Mouse (Mus musculus): ENCODE data around the gene Epn3. TPM values are rescaled to one million over a fixed set of nuclear protein-coding genes. Genes with fewer than 3 reads are reported as not detected.

The Epn3 gene
- polyA plus RNA-seq, 1 experiment from 2014 or later = 0.46 TPM

DNA sequence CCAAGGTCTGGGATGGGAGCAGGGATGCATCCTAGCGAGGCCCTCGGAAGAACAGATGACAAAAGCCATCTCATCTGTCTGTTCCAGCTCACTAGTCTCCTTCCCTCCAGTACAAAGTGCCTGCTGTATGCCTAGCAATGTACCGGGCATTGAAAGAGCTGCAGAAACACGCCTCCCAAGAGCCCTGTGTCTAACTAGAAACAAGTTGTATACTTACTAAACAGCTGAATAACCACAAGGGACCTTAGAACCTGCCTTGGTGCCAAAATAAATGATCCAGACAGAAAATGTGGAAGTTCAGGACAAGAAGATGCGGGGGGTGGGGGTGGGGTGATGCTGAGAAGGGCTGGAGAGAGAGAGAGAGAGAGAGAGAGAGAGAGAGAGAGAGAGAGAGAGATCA is 54.9 kb downstream of the Epn3 start:
- no peak for ATAC-seq
- WGBS = 44% methylated on average over 5 of the region's 5 CpGs
- Histone ChIP-seq H3K9me3 (no peaks in the 10 kb centered on the region), H3K4me1 (replicated peaks) (peaks cover 85% of the 10 kb centered on the region), H3K36me3 (peaks cover 21% of the 10 kb centered on the region), H3K27ac (0 out of 2 replicates have a peak overlapping the region, but pooled peaks have one; percentile 35), H3K4me3 (replicated peaks) (no peak overlapping the region), H3K27me3 (no peaks in the 10 kb centered on the region), H3K4me2 (replicated peaks) (no peak overlapping the region), H3K9ac (replicated peaks) (0 out of 2 replicates have a peak overlapping the region, but pooled peaks have one; percentile 41)

DNA sequence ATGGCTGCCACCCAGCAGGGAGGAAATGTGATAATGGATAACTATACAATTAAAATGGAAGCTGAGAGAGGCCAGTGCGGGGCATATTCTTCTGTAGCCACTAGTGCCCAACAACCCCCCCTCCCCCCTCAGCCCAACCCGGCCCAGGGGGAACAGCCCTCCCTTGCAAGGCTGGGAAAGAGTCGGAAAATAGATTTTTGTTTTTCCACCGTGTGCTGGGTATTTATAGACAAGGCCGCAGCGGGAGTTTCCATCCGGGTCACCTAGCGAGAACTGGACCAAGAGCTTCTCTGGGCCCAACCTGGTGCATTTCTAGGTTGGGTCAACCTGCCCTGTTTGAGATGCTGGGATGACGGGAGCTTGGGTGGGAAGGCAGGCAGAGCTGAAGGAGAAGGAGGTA is 58.0 kb downstream of the Epn3 start:
- ATAC-seq = no peak
- no peaks in the 10 kb centered on the region for H3K9me3 ChIP-seq
- H3K4me2 ChIP-seq (replicated peaks) = no peak overlapping the region
- 53% methylated on average over 9 of the region's 9 CpGs for WGBS
- H3K27me3 ChIP-seq = no peaks in the 10 kb centered on the region
- peaks cover 69% of the 10 kb centered on the region for H3K4me1 ChIP-seq (replicated peaks)
- no peak overlapping the region for H3K4me3 ChIP-seq (replicated peaks)
- no peak overlapping the region for H3K9ac ChIP-seq (replicated peaks)
- peaks cover 31% of the 10 kb centered on the region for H3K36me3 ChIP-seq
- H3K27ac ChIP-seq = peak overlapping the region; percentile 54

DNA sequence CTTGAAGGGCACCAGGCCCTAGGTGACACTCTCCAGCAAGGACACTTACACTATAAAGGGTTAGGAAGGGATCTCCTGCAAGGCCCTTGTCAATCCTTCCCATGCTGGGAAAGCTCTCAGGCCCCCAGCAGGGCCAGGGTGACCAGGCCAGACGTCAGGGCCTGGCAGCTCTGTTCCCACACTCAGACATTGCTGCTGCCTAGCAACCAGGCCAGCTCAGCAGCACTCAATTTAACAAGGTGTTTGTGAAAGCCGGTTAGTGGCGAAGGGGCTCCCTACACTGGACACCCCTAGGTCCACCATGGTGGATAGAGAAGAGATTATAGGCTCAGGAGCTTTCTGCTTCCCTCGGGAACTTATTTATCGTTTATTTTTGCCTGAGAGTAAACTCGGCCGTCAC is 58.7 kb downstream of the Epn3 start:
- H3K4me1 ChIP-seq (replicated peaks) = peaks cover 69% of the 10 kb centered on the region
- H3K4me2 ChIP-seq (replicated peaks) = no peak overlapping the region
- no peaks in the 10 kb centered on the region for H3K27me3 ChIP-seq
- H3K27ac ChIP-seq = peak overlapping the region; percentile 54
- no peak overlapping the region for H3K9ac ChIP-seq (replicated peaks)
- no peaks in the 10 kb centered on the region for H3K9me3 ChIP-seq
- peak; percentile 49; the same call in 1 of the 2 replicates for ATAC-seq
- no peak overlapping the region for H3K4me3 ChIP-seq (replicated peaks)
- H3K36me3 ChIP-seq = peaks cover 31% of the 10 kb centered on the region
- WGBS = 14% methylated on average over 7 of the region's 7 CpGs

DNA sequence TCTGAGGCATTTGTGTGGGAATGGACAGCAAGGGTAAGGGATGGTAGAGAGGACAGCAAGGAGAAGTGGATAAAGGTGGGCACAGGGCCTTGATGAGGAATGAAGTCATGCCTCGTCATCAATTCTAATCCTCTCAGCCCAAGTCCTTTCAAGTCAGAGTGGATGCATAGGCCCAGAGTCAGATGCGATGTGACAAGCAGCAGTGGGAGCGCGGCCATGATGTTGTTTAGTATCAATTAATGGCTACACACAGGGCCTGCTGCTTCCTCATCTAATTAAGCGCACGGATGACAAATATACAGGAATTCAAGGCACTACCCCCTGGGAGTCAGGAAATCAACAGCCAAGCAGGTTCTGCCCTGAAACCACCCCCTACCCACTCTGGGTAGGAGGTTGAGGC is 59.4 kb downstream of the Epn3 start:
- H3K9ac ChIP-seq (replicated peaks) = no peak overlapping the region
- 56% methylated on average over 6 of the region's 6 CpGs for WGBS
- H3K4me1 ChIP-seq (replicated peaks) = peaks cover 62% of the 10 kb centered on the region
- H3K4me3 ChIP-seq (replicated peaks) = no peak overlapping the region
- H3K27me3 ChIP-seq = no peaks in the 10 kb centered on the region
- peak overlapping the region; percentile 54 for H3K27ac ChIP-seq
- no peaks in the 10 kb centered on the region for H3K9me3 ChIP-seq
- ATAC-seq = no peak
- no peak overlapping the region for H3K4me2 ChIP-seq (replicated peaks)
- H3K36me3 ChIP-seq = peaks cover 31% of the 10 kb centered on the region

Other genes starting within 250 kb of the Epn3 start
- 0.54 TPM in 1 of 2 replicates, not detected in the other for gene Gm21885, start 218.1 kb downstream of the Epn3 start, polyA plus RNA-seq (2015; fragmentation: Nextera tagmentation; extraction: Ambion mirVana)
- gene Luc7l3, start 178.0 kb downstream of the Epn3 start, polyA plus RNA-seq (2015; fragmentation: Nextera tagmentation; extraction: Ambion mirVana) = 165 and 170 TPM in 2 replicates
- 10.0 and 11.0 TPM in 2 replicates for gene Ankrd40, start 172.0 kb downstream of the Epn3 start, polyA plus RNA-seq (2015; fragmentation: Nextera tagmentation; extraction: Ambion mirVana)
- 0.46 and 0.90 TPM in 2 replicates for gene Abcc3, start 107.0 kb downstream of the Epn3 start, polyA plus RNA-seq (2015; fragmentation: Nextera tagmentation; extraction: Ambion mirVana)
- 10.5 and 12.4 TPM in 2 replicates for gene Cacna1g, start 25.8 kb downstream of the Epn3 start, polyA plus RNA-seq (2015; fragmentation: Nextera tagmentation; extraction: Ambion mirVana)
- 0.10 TPM in 1 of 2 replicates, not detected in the other for gene Spata20, start 13.8 kb downstream of the Epn3 start, polyA plus RNA-seq (2015; fragmentation: Nextera tagmentation; extraction: Ambion mirVana)
- 2.4 and 3.6 TPM in 2 replicates for gene Mycbpap, start 21.8 kb upstream of the Epn3 start, polyA plus RNA-seq (2015; fragmentation: Nextera tagmentation; extraction: Ambion mirVana)
- gene Rsad1, start 49.3 kb upstream of the Epn3 start, polyA plus RNA-seq (2015; fragmentation: Nextera tagmentation; extraction: Ambion mirVana) = 4.4 and 5.5 TPM in 2 replicates
- 0.12 TPM in 1 of 2 replicates, not detected in the other for gene Chad, start 65.1 kb upstream of the Epn3 start, polyA plus RNA-seq (2015; fragmentation: Nextera tagmentation; extraction: Ambion mirVana)
- gene Acsf2, start 101.9 kb upstream of the Epn3 start, polyA plus RNA-seq (2015; fragmentation: Nextera tagmentation; extraction: Ambion mirVana) = 1.7 TPM in 2 replicates
- 167 and 168 TPM in 2 replicates for gene Lrrc59, start 129.8 kb upstream of the Epn3 start, polyA plus RNA-seq (2015; fragmentation: Nextera tagmentation; extraction: Ambion mirVana)
- 139 and 150 TPM in 2 replicates for gene Mrpl27, start 153.8 kb upstream of the Epn3 start, polyA plus RNA-seq (2015; fragmentation: Nextera tagmentation; extraction: Ambion mirVana)
- 11.6 and 13.6 TPM in 2 replicates for gene Eme1, start 154.0 kb upstream of the Epn3 start, polyA plus RNA-seq (2015; fragmentation: Nextera tagmentation; extraction: Ambion mirVana)
- gene Xylt2, start 177.5 kb upstream of the Epn3 start, polyA plus RNA-seq (2015; fragmentation: Nextera tagmentation; extraction: Ambion mirVana) = 8.3 and 11.3 TPM in 2 replicates
- not detected in 2 replicates for gene Gm11541, start 204.5 kb upstream of the Epn3 start, polyA plus RNA-seq (2015; fragmentation: Nextera tagmentation; extraction: Ambion mirVana)
- gene Cdc34b, start 241.8 kb upstream of the Epn3 start, polyA plus RNA-seq (2015; fragmentation: Nextera tagmentation; extraction: Ambion mirVana) = 0.22 TPM in 2 replicates

Data from midbrain, embryonic 13.5 days (tissue).